Mouse (Mus musculus): Measurements from ENCODE around the gene Scrt2.
"Not testable (repeated sequence)": the region's sequence is repeated elsewhere in the genome, so short reads cannot be mapped to it uniquely, and the experiment has no call there.

Scrt2 gene

DNA sequence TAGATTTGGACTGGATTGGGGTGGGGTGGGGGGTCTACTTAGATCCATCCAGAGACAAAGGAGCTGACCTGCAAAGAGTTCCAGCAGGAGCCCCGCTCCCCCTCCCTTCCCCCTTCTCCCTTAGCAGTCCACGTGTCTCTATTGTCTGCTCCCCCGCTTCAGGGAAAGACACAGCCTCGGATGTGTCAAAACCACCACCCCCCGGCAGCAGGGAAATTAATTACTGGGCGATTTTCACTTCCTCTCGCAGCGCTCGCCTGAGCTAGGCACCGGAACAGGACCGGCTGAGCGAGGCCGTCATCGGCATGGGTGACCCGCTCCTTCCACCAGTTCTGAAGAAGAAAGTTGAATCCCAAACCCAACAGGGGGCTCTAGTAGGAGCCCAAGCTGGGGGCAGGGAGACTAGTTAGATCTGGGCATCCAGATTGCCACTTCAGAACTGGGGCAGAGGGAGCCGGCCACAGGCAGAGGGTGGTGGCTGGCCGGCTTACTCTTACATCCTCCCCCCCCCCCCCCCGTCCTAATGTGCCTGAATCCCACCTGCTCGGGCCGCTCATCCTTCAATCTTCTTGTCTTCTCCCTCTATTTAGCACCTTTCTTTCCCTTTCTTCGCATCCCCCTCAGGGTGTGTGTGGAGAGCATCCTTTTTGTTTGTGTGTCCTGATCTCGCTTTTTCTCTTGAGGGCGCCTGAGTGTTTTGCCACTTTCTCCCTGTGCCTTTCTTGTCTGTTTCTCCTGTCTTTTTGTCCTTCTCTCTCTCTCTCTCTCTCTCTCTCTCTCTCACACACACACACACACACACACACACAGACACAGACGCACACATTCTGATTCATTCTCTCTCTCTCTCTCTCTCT, at the start of gene Scrt2:
Gene Scrt2 (plus strand): TSS at position 845 of the 857 bp plus-strand sequence.
- no peak for DNase-seq (ENCODE audit: low spot score in 2 of 2)

DNA sequence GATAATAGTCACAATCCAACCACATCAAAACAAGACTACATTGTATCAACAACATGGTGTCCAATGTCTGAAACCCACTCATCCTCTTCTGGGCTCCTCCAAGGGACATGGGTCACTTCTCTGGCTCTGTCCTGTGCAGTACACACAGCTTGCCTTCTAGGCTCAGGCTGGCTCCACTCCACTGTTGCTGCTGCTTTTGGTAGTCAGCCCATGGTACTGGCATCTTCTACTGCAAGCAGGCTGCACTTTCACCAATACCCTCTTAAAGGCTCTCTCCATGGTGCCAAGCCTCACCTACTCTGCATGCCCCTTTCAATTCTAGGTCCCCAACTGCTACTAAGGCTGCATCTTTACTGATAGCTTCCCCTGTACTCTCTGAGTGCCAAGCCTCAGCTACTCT, 41.2 kb upstream of the Scrt2 start:
- DNase-seq (ENCODE audit: low spot score in 2 of 2) = no peak

DNA sequence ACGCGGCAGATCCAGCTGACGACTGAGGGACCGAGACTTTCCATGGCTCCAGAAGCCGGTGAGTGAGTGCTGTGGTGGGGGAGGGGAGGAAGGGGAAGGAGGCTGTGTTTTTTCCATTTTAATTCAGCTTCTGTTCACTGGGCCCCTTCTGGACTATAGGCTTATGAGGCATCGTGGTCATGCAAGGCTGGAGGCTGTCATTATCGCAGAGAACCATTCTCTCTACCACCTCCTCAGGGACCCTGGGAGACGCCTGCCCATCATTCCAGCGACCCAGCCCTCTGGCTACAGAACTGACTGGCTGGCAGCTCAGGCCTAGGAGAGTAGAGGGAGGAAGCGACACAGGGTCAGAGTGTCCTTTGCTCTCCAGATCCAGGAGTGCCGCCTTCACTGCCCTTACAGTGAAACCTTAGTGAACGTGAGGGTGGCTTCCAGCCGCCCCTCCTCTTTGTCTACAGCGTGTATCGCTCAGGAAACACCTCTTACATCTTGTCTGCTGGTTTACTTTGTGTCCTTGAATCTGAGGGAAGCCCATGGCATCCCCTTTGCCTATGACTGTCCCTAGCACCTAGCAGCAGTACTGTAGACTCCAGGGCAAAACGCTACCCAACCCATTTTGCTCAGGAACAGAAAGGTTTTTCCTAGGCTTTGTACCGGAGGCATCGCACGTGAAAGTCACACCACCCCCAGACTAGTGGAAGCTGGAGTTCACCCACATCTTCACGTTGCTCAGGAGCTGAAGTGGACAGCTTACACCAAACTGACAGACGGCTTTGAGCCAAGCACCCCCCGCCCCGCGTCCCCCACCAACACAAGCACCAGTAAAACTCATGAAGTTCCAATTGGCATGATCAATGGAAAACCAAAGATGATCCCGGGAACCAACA, 34.0 kb upstream of the Scrt2 start:
- DNase-seq (ENCODE audit: low spot score in 2 of 2) = no peak

DNA sequence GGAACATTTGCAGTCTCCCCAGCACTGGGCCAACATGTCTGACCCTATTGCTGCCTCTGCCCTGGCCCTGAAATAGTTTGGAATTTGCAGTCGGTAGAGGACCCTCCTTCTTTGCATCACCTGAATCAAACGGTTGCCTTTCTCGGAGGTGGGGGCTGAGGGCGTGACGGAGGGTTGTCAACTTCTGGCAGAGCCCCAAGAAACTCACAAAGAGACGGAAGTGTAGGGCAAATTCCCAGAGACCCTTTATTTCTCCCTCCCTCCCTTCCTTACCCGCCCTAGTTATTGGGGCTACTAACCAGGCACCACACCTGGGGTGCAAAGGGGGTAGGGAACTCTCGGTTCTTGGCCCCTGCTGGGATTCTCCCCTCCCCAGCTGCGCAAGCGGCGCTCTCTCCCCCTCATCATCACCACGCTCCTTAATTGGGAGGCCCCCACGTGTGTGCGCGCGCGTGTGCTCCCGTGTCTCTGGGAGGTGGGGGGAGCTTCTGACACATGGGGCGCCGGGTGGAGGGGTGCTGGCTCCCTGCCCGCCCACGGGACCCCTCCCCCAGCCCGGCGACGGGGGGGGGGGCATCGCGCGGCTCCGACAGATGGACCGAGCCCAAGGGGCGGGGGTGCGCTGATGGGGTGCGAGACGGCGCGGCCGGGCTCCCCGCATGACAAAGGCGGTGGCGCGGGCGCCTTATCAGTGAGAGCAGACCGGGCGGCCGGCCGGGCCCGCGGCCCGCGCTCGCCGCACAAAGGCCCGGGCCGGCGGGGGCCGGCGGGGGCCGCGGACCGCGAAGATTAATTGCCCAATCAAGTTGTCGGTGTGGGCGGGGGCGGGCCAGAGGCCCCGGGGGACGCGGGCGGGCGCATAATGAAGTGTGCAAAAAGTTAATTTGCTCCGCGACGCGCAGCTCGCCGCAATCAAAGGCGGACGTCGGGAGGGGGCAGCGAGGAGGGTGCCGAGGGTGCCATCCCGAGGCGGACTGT, 33.0 kb upstream of the Scrt2 start:
- no peak for DNase-seq (ENCODE audit: low spot score in 2 of 2)

DNA sequence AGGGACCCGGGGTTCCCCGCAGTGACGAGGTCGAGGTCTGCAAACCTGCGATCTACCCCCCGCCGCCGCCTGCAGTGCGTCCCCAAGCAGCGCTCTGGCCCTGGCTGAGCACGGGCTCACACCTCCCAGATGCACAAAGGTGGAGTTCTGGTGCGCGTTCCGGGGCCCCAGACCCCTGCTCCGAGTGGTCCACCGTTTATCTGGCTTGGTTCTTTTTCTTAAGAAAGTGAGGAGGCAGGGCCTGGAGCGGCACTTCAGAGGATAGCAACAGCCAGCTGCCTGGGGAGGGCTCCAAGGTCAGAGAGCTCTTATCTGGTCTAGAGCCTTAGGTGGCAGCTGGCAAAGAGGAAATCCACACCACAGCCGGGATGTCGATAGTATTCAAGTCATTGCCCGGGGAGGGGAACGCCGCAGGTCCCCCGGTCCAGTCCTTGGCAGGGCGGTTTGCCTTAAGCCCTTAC, 32.3 kb upstream of the Scrt2 start:
- DNase-seq (ENCODE audit: low spot score in 2 of 2) = no peak

DNA sequence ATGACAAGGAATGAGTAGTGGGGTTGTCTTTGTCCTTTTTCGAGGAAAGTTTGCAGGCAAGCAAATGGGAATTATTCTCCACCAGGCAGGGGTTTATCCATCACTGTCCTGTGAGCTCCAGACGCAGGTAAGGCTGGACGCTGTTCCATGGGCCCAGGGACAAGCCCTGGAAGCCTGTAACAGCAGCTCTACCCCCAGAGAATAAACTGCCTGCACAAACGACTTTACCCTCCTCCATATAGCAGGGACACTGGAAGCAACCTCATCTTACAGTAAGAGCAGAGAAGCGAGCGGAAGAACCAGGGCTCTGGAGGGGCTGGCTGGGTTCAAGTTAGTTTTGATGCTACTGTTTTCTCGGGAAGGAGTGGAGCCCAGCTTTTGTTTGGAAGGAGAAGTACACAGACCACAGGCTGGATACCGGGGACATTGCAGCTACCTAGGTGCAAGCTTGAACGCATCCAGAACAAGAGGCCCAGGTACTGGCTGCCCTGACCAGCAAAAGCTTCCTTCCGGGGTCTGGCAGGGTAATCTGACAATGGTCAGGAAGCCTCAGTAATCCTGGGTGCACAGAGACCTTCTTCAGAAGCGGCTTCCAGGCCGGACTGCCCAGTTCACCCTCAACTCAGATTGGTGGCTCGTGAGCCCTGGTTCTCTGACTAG, 31.6 kb upstream of the Scrt2 start:
- no peak for DNase-seq (ENCODE audit: low spot score in 2 of 2)

DNA sequence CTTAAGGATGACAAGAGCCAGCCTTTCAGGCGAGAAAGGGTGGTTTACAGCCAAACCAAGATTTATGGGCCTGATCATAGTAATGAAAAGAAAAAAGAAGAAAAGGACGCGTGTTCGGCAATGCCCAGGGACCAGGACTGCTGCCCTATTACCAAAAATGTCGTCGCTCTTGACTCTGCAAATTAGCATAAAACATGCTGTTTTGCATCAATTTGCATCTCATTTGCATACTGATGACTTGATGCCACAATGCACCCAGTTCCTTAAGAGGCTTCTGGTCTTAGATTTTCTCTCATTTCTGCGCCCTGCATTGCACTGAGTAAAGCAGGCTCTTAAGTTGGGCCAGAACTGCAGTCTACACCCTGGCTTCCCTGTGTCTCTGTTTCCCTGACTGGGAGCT, 31.0 kb upstream of the Scrt2 start:
- DNase-seq (ENCODE audit: low spot score in 2 of 2) = no peak

DNA sequence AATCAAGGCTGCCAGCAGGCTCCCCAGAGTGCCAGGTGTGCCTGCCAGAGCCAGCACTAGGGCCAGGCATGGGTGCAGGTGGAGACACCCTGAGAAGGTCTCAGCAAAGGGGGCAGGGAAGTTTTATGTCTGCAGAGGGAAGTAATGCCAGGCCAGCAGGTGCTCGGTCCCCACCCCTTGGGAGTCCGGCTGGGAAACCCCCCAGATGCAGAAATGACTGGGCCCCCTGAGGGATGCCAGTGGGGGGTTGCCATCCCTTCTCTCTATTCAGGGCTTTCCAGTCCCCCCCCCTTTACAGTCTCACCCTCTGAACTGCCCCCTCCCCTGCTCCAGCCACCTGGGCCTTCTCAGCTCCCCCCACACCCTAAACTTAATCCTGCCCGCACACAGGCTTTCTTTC, 29.3 kb upstream of the Scrt2 start:
- DNase-seq (ENCODE audit: low spot score in 2 of 2) = no peak

DNA sequence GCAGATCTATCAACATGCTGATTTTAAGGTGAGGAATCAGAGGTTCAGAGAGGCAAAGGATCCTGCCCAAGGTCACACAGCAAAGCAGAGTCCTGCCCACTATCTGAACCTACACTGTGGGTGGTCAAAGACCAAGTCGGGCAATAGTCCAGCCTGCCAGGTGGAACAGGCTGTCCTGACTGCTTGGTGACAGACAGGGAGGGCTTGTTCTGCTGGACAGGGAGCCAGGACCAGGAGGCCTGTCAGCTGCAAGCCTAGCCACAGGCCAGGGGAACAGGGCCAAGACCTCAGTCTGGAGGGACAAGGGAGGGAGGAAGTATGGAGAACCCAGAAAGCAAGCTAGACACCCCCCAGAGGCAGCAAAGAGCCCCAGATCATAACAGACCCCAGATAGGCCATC, 25.9 kb upstream of the Scrt2 start:
- DNase-seq (ENCODE audit: low spot score in 2 of 2) = no peak

DNA sequence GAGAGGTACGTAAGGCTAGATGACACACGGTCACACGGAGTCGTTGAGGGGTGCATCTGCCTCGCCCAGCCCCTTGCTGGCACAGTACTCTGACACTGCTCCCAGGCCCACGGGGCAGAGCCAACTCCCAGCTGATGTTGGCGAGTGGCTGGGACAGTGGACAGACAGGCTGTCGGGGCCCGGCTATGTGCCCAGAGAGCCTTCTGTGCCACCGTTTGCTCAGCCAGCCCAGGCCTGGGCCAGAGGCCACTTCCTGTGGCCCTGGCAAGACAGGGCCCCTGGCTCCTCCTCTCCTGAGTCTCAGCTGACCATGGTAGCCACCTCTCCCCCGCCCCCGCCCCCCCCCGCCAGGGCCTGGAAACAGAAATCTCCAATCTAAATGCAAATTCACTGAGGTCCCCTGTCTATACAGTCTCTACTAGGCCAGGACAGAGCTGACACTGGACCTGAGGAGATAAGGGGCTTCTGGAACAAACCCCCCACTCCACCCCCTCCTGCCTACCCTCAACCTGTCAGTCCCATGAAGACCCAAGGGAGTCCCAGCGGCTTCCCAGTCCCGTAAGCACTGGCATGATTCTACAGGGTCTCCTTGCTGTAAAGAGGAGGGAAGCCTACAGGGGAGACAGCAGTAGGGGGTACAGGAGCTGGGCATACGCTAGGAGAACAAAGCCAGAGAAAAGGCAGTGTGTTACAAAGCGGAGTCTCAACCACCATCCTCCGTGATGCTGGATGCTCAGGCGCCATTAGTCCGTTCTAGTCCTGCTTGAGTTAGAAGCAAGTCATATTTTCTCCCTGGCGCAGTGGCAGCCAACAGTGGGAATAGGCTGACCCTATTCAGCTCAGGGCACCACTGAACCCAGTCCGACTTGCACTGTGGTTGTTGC, 24.7 kb upstream of the Scrt2 start:
- DNase-seq (ENCODE audit: low spot score in 2 of 2) = no peak

DNA sequence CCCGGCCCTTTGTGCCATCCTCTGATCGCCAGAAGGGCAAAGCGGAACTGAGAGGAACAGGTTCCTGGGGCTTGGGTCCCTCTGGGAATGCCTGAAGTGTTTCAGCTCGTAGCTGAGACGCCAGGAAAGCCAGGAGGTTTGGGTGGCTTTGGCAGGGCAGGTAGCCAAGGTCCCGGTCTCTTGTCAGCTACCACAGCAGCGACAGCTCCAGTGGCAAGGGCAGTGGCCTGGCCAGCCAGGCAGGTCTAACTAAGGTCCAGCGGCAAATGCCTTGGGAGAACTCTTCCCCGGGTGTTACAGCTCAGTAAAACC, 24.1 kb upstream of the Scrt2 start:
- DNase-seq (ENCODE audit: low spot score in 2 of 2) = no peak

DNA sequence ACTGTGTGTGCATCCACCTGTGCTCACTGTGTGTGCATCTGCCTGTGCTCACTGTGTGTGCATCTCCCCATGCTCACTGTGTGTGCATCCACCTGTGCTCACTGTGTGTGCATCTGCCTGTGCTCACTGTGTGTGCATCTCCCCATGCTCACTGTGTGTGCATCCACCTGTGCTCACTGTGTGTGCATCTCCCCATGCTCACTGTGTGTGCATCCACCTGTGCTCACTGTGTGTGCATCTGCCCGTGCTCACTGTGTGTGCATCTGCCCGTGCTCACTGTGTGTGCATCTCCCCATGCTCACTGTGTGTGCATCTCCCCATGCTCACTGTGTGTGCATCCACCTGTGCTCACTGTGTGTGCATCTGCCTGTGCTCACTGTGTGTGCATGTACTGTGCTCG, 18.5 kb upstream of the Scrt2 start:
- DNase-seq (ENCODE audit: low spot score in 2 of 2) = not testable (repeated sequence)

DNA sequence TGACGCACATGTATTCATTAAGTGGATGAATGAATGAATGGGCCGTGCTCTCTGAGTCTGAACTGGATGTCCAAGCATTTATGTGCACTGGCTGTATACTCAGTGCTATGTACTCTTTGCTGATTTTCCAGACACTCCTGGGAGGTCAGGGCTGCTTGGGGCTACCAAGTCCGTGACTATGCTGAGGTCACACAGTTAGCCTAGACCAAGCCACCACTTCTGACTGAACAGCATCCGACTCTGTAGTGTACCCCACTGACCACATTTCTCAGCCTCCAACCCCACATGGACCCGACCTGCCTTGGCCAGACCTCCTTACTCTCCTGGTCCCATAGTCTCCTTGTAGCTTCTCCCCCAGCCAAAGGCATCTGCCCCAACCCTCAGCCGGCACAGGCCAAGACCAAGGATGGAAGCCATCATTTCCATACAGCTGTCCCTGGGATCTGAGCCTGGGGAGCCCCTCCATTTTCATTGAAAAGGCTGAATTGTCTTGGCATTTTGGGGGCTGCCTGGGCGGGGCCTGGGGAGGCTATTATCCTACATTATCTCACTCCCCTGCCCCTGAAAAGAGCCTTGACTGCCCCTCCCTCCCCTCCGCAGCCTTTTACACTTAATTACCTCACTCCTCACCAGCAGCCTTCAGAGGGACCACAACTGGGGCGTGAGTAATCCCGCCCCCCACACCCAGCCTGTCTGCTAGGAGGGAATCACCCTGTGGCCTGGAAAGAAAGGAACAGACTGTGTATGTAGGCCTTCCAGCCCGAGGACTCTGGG, 12.5 kb upstream of the Scrt2 start:
- no peak for DNase-seq (ENCODE audit: low spot score in 2 of 2)

DNA sequence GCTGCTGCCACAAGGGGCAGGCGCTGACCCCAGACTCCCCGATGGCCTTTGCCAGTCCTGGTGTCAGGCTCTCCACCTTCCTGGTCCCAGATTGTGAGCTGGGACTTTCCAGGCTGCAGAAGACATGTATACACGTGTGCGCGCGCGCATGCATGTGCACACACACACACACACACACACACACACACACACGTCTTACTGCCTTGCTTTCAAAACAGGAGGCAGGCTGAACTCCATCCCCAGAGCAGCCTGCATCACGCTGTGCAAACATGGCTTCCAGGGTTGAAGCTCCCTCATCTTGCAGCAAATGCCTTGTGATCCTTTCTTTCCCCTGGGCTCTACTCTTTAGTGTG, 11.9 kb upstream of the Scrt2 start:
- DNase-seq (ENCODE audit: low spot score in 2 of 2) = no peak

DNA sequence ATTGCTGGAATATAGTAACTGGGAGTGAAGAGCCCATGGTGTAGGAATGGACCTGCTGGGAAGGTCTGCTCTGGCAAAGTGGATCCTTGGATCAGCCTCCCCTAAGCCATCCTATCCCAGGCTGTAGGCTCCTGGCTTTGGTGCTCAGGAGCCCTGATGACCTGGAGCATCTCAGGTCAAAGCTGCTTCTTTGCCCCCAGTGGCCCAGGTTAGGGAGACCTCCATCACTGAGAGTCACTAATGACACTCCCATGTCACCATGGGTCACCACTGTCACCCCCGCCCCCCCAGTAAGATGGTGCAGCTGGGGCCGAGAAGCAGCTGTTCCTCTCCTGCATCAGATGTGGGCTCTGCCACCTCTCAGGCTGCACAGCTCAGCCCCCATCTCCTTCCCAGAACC, 11.4 kb upstream of the Scrt2 start:
- no peak for DNase-seq (ENCODE audit: low spot score in 2 of 2)

DNA sequence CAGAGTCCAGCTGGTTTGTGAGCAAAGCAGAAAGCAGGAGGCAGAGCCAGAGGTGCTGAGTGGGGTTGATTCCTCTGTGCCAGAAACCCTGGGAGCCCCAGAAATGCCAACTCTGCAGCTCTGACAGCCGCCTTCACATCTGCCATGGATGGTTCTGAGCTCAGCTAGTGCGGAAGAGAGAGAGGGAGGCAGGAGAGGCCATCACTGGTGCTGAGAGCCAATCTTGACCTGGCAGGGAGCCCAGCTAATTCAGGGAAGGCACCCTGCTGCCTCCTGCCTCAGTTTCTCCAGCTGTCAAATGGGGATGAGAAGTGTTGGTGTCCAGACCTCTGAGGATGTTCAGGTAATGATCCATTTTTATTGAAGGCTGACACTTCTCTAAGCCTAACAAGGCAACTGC, 6.8 kb upstream of the Scrt2 start:
- no peak for DNase-seq (ENCODE audit: low spot score in 2 of 2)

DNA sequence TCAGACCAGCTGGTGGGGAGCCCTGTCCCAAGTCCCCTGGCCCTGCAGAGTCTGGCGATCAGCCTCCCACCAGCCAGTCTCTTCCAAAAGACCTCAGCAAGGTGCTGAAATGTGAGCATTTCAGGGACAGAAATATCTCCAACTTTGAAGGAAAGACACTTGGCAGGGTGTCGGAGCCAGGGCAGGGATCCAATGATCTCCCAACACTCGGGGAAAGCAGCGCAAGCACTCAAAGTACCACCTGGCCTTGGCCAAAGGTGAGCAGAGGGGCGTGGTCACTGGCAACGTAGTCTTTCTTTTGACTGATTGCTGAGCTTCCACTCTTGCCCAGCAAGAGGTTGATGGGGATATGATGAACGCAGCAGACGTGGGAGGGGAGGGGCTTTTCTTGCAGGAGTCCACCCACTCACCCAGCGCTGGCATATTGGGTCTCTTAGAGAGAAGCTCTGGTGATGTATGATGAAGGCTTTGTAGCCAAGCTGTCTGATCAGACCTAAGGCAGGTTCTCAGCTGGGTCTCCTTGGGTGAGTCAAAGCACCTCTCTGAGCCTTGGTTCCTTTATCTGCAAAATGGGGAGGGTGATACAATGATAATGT, 5.9 kb upstream of the Scrt2 start:
- DNase-seq (ENCODE audit: low spot score in 2 of 2) = no peak

DNA sequence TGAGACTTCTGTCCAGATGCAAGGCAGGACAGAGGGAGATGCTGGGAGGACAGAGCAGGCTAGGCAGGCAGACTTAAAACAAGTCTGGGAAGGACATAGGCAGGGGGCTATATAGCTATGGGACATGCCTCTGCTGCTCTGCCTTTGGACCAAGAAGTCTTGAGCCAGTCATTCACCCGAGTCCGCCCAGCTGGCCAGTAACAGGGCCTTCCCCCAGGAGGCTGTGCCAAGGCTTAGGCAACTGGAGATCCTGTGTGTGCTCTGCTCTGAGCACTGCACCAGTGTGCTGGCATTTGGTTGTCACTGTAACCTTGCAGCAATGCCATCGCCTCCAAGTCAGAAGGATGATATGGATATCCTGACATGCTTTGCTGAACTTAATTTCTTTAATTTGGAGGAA, 4.0 kb upstream of the Scrt2 start:
- no peak for DNase-seq (ENCODE audit: low spot score in 2 of 2)
